Mouse (Mus musculus) ovary, postnatal 14 days (tissue): ENCODE measurements around the gene Efna5.

ENCODE experiments used
- DNase-seq: peaks from one replicate; pipeline ENCODE4 v3.0.0; 2022; ENCODE audit warnings: low spot score

Gene Efna5

GRCm38 (mm10) chr17:62606681-62607080 is 274.4 kb downstream of the Efna5 start:
- no peak for DNase-seq

- DNase-seq, result no peak
Observed at GRCm38 (mm10) chr17:62604309-62604708, 276.8 kb downstream of the Efna5 start.

GRCm38 (mm10) chr17:62603604-62604003 is 277.5 kb downstream of the Efna5 start:
- no peak for DNase-seq

- no peak for DNase-seq
Observed at GRCm38 (mm10) chr17:62598716-62599490, 282.2 kb downstream of the Efna5 start.

- no peak for DNase-seq
Observed at GRCm38 (mm10) chr17:62592436-62593074, 288.6 kb downstream of the Efna5 start.

- DNase-seq, result no peak
Observed at GRCm38 (mm10) chr17:62591581-62592435, 289.3 kb downstream of the Efna5 start.

GRCm38 (mm10) chr17:62590685-62591460 is 290.2 kb downstream of the Efna5 start:
- no peak for DNase-seq

GRCm38 (mm10) chr17:62580127-62580526 is 301.0 kb downstream of the Efna5 start:
- no peak for DNase-seq

GRCm38 (mm10) chr17:62579618-62580017 is 301.5 kb downstream of the Efna5 start:
- no peak for DNase-seq

GRCm38 (mm10) chr17:62574499-62575265 is 306.4 kb downstream of the Efna5 start:
- no peak for DNase-seq

- no peak for DNase-seq
Observed at GRCm38 (mm10) chr17:62570101-62570500, 311.0 kb downstream of the Efna5 start.

GRCm38 (mm10) chr17:62568019-62568418 is 313.1 kb downstream of the Efna5 start:
- DNase-seq, result no peak

GRCm38 (mm10) chr17:62565632-62566031 is 315.5 kb downstream of the Efna5 start:
- DNase-seq, result no peak

GRCm38 (mm10) chr17:62562439-62562838 is 318.7 kb downstream of the Efna5 start:
- DNase-seq, result no peak

- no peak for DNase-seq
Observed at GRCm38 (mm10) chr17:62557215-62557614, 323.9 kb downstream of the Efna5 start.
